Mouse (Mus musculus): Measurements from ENCODE around the gene Ccdc85b. TPM values are rescaled to one million over a fixed set of nuclear protein-coding genes. Genes with fewer than 3 reads are reported as not detected.

The Ccdc85b gene
- 6.3 TPM for polyA plus RNA-seq (2017; shearing (Covaris generic))

GRCm38 (mm10) chr19:5457746-5458442 is at the start of gene Ccdc85b:
TSS of gene Ccdc85b (minus strand) at chr19:5457894.

GRCm38 (mm10) chr19:5503687-5504086 is 46.0 kb upstream of the Ccdc85b start, which contains the start of gene 1700020D05Rik:
TSS of gene 1700020D05Rik (minus strand) at chr19:5503787.

GRCm38 (mm10) chr19:5490313-5490897 is 32.7 kb upstream of the Ccdc85b start, which contains the start of gene Cfl1:
TSS of gene Cfl1 (plus strand) at chr19:5490455.

GRCm38 (mm10) chr19:5487768-5488550 is 30.3 kb upstream of the Ccdc85b start, which contains the start of gene Mus81:
TSS of gene Mus81 (minus strand) at chr19:5488402.

GRCm38 (mm10) chr19:5473720-5474119 is 16.0 kb upstream of the Ccdc85b start, which contains the start of gene Efemp2:
TSS of gene Efemp2 (plus strand) at chr19:5473954.

GRCm38 (mm10) chr19:5468374-5468773 is 10.7 kb upstream of the Ccdc85b start, which contains the start of gene Ctsw:
TSS of gene Ctsw (minus strand) at chr19:5468507.

GRCm38 (mm10) chr19:5460465-5460911 is 2.8 kb upstream of the Ccdc85b start, which contains the start of gene Fibp:
TSS of gene Fibp (plus strand) at chr19:5460615.

GRCm38 (mm10) chr19:5447515-5448353 is 10.0 kb downstream of the Ccdc85b start, which contains the start of gene Fosl1:
TSS of gene Fosl1 (plus strand) at chr19:5447547.

GRCm38 (mm10) chr19:5424782-5425741 is 32.6 kb downstream of the Ccdc85b start, which contains the start of the genes Drap1 and AI837181:
TSS of gene Drap1 (minus strand) at chr19:5424979.
TSS of gene AI837181 (plus strand) at chr19:5425144.

Other genes starting within 250 kb of the Ccdc85b start
- 26.5 TPM for gene Pacs1, start 184.8 kb downstream of the Ccdc85b start, polyA plus RNA-seq (2017; shearing (Covaris generic))
- gene Sf3b2, start 162.4 kb downstream of the Ccdc85b start, polyA plus RNA-seq (2017; shearing (Covaris generic)): 444 TPM
- gene Gal3st3, start 159.6 kb downstream of the Ccdc85b start, polyA plus RNA-seq (2017; shearing (Covaris generic)): not detected
- gene Catsper1, start 122.2 kb downstream of the Ccdc85b start, polyA plus RNA-seq (2017; shearing (Covaris generic)): not detected
- gene Cst6, start 108.3 kb downstream of the Ccdc85b start, polyA plus RNA-seq (2017; shearing (Covaris generic)): 2.5 TPM
- 70.0 TPM for gene Eif1ad, start 91.2 kb downstream of the Ccdc85b start, polyA plus RNA-seq (2017; shearing (Covaris generic))
- gene Banf1, start 90.7 kb downstream of the Ccdc85b start, polyA plus RNA-seq (2017; shearing (Covaris generic)): 294 TPM
- 32.1 TPM for gene Sart1, start 69.2 kb downstream of the Ccdc85b start, polyA plus RNA-seq (2017; shearing (Covaris generic))
- gene Tsga10ip, start 55.4 kb downstream of the Ccdc85b start, polyA plus RNA-seq (2017; shearing (Covaris generic)): 0.66 TPM
- 84.3 TPM for gene Drap1, start 32.9 kb downstream of the Ccdc85b start, polyA plus RNA-seq (2017; shearing (Covaris generic))
- 19.9 TPM for gene AI837181, start 32.8 kb downstream of the Ccdc85b start, polyA plus RNA-seq (2017; shearing (Covaris generic))
- gene Fosl1, start 10.3 kb downstream of the Ccdc85b start, polyA plus RNA-seq (2017; shearing (Covaris generic)): not detected
- gene Fibp, start 2.7 kb upstream of the Ccdc85b start, polyA plus RNA-seq (2017; shearing (Covaris generic)): 162 TPM
- gene Ctsw, start 10.6 kb upstream of the Ccdc85b start, polyA plus RNA-seq (2017; shearing (Covaris generic)): 100 TPM
- 2.6 TPM for gene Efemp2, start 16.1 kb upstream of the Ccdc85b start, polyA plus RNA-seq (2017; shearing (Covaris generic))
- 82.6 TPM for gene Mus81, start 30.5 kb upstream of the Ccdc85b start, polyA plus RNA-seq (2017; shearing (Covaris generic))
- 3,549 TPM for gene Cfl1, start 32.6 kb upstream of the Ccdc85b start, polyA plus RNA-seq (2017; shearing (Covaris generic))
- 0.39 TPM for gene 1700020D05Rik, start 45.9 kb upstream of the Ccdc85b start, polyA plus RNA-seq (2017; shearing (Covaris generic))
- gene Snx32, start 52.6 kb upstream of the Ccdc85b start, polyA plus RNA-seq (2017; shearing (Covaris generic)): 21.9 TPM
- not detected for gene Ovol1, start 102.8 kb upstream of the Ccdc85b start, polyA plus RNA-seq (2017; shearing (Covaris generic))
- gene Ap5b1, start 110.1 kb upstream of the Ccdc85b start, polyA plus RNA-seq (2017; shearing (Covaris generic)): 24.0 TPM
- gene Rnaseh2c, start 144.0 kb upstream of the Ccdc85b start, polyA plus RNA-seq (2017; shearing (Covaris generic)): 148 TPM
- gene Kat5, start 152.3 kb upstream of the Ccdc85b start, polyA plus RNA-seq (2017; shearing (Covaris generic)): 62.2 TPM
- 178 TPM for gene Rela, start 179.6 kb upstream of the Ccdc85b start, polyA plus RNA-seq (2017; shearing (Covaris generic))
- 94.7 TPM for gene Sipa1, start 205.8 kb upstream of the Ccdc85b start, polyA plus RNA-seq (2017; shearing (Covaris generic))
- gene Map3k11, start 230.8 kb upstream of the Ccdc85b start, polyA plus RNA-seq (2017; shearing (Covaris generic)): 28.2 TPM
- gene Pcnx3, start 231.0 kb upstream of the Ccdc85b start, polyA plus RNA-seq (2017; shearing (Covaris generic)): 72.0 TPM
- 2.1 TPM for gene Kcnk7, start 246.5 kb upstream of the Ccdc85b start, polyA plus RNA-seq (2017; shearing (Covaris generic))

All from inflammation-experienced regulatory T-cells, adult 16 weeks (primary cell).